Mouse (Mus musculus) ES-Bruce4 (cell line): Measurements from ENCODE around the gene Cotl1.

Experiments used
- CTCF ChIP-seq: IDR thresholded peaks from one replicate; pipeline ENCODE4 v1.8.1; 2011; ENCODE audit warnings: low read depth, low read length
- POLR2A ChIP-seq: IDR thresholded peaks from one replicate; pipeline ENCODE4 v1.8.1; 2011; ENCODE audit warnings: low read length; ENCODE audit not compliant: insufficient read depth

GRCm38 (mm10) chr8:119819316-119819715, 21.0 kb downstream of the Cotl1 start:
- TF ChIP-seq CTCF (no peak), POLR2A (no peak)
